Mouse (Mus musculus) adrenal gland, adult 18-20 months (tissue): ENCODE data around the gene Casc1. TPM values are rescaled to one million over a fixed set of nuclear protein-coding genes. Genes with fewer than 3 reads are reported as not detected.
"Not testable (repeated sequence)": the region's sequence is repeated elsewhere in the genome, so short reads cannot be mapped to it uniquely, and the experiment has no call there.

Source experiments
- DNase-seq, 2 experiments: peaks; one replicate each; pipeline ENCODE4 v3.0.0; 2021 to 2022; ENCODE audit warnings: low spot score in 2 of 2
- total RNA-seq, 2 experiments: library from RNA; stranded (reverse); gene quantifications; 1 replicate in 1 of 2; 2 replicates in 1 of 2; pipeline ENCODE4 v1.2.3; 2021

Gene Casc1
- total RNA-seq, 2 experiments from 2014 or later, result 0.17 to 0.48 TPM

DNA sequence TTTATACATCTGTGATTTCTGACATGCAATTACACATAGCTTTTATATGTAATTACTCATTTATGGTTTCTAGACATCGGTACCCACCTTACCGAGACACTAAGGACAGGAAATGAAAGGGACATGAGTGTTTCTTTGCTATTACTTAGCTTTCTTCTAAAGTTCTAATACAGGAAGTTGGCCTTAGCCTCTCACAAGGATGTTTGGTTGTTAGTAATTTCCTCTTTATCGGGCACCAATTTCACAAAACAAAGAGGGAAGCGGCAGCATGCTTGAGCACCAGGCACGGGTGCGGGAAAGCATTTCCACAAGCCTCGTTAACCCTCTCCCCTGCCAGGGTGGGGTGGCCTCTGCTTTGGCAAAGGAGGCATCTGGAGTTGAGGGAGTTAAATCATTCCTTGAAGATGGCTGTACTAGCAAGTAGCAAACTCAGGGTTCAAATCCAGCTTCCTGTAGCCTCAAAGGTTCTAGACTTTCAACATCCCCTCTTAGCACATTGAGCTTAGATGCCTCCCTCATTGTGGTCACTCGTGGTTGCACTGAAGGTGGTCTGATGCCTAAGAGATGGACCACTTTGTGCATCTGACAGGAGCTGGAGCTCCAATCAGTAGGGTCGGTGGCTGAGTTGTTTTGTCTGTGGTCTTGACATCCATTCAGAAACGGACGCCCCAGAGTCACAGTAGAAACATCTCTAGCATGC lies 70.9 kb downstream of the Casc1 start:
- DNase-seq, result no peak

DNA sequence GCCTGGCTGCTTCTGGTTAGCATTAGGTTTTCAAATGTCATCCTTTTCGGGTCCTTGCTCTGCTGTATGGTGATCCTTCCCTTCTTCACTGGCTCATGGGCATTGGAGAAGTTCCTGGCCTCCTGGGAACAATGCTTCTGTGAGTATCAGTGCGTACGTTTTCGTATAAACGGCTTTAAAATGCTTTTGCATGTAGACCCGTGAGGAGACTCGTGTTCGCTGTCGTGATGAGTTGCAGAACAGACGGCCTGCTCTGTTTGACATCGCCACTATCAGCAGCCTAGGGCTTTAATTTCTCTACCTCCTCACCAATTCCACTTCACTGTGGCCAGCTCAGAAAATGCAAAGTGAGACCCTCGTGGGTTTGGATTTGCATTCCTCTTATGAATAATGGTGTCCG lies 71.6 kb downstream of the Casc1 start:
- no peak for DNase-seq

DNA sequence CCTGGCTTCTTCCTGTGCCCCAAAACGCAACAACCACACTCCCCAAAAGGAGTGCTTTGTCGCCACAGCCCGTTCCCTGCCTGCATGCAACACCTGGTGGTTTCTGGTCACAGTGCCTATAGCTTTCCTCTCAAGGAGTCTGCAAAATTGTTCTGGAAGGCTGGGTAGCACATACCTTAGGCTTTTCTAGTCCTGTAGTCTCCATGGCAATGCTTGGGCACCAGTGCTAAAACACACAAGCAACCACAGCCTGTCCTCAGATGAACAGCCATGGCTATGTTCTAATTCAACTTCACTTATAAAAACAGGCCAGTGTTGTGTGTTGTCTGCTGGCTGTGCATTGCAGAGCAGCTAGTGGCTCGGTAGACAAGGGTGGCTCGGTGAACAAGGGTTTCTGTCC lies 74.0 kb downstream of the Casc1 start:
- no peak for DNase-seq

DNA sequence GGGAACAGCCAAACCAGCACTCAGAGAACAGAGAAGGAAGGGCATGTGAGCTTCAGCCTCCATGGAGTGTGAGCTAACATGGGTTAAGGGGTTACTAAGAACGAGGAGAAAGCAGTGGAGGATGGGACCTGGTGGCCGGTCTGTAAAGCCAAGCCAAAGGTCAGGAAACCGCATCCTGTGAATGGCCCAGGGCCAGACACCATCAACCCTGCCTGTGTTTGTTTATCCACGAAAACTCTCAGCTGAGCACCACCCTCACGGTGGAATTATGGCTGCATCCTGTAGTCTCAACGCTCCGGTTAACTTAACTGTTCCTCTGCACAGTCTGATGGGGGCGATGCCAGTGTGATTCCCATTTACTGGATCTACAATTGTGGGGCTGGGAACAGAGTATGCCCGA lies 75.0 kb downstream of the Casc1 start:
- no peak for DNase-seq

DNA sequence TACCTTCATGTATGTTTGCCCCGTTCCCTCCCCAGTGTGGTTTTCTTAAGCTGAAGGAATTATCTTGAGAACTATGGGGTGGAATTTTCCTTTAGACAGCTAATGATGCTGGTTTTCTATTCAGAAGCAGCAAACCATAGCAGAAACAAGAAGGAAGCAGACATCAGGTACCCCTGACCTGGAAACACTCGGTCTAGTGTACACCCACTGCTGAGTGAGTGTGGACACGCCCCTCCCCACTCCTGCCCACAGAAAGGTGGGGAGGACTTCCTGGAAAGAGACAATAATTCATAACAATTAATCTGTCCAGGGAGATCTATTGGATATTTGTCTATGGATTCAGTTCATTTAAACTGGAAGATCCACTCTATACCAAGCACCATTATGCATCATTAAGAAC lies 75.5 kb downstream of the Casc1 start:
- DNase-seq, result no peak

DNA sequence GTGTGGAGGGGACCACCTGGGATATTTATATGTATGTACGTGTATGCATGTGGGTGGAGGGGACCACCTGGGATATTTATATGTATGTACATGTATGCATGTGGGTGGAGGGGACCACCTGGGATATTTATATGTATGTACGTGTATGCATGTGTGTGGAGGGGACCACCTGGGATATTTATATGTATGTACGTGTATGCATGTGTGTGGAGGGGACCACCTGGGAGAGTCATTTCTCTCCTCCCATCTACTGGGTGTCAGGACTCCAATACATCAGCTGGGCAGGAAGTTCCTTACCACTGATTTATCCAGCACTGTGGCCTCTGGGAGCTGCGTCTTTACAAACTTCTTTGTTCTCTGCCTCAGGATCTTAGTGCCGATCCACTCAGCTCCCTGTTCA lies 77.8 kb downstream of the Casc1 start:
- DNase-seq, result not testable (repeated sequence)

DNA sequence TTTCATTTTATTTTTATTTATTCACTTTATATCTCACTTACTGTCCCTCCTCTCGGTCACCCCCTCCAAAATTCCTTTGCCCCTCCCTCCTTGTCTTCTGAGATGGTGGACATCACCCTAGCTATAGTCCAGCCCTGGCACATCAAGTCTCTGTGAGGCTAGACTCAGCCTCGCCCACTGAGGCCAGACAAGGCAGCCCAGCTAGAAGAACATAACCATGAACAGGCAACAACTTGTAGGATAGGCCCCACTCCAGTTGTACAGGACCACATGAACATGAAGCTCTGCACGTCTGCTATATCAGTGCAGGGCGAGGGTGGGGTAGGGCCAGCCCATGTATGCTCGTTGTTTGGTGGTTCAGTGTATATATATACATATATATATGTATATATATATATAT lies 78.8 kb downstream of the Casc1 start:
- no peak for DNase-seq

DNA sequence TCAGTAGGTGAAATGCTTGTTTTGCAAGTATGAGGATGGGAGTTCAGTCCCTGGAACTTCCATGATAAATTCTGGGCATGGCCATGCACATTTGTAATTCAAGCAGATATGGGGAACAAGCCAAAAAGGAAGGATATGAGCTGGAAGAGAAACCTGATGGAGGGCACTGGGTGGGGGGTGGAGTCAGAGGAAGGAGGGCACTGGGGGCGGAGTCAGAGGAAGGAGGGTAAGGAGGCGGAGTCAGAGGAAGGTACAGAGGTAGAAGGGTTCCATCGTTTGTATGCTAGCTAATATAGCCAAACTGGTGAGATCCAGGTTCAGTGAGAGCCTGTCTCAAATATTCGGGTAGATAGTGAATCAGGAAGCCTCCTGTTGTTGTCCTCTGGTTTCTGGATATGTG lies 81.2 kb downstream of the Casc1 start:
- DNase-seq, result no peak

DNA sequence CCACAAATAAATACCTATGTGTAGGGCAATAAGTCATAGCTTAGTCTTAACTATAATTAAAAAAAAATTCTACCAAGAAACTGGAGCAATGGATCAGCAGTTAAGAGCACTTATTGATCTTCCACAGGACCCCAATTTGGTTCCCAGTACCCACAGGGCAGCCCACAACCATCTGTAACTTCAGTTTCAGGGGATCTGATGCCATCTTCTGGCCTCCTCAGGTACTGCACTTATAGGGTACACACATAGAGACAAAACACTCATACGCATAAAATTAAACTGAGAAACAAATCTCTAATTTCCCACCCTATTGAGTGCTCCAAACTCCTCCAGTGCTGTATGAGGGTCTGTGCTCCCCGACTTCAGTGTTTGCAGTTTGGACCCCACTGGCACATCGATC lies 83.2 kb downstream of the Casc1 start:
- DNase-seq, result no peak

DNA sequence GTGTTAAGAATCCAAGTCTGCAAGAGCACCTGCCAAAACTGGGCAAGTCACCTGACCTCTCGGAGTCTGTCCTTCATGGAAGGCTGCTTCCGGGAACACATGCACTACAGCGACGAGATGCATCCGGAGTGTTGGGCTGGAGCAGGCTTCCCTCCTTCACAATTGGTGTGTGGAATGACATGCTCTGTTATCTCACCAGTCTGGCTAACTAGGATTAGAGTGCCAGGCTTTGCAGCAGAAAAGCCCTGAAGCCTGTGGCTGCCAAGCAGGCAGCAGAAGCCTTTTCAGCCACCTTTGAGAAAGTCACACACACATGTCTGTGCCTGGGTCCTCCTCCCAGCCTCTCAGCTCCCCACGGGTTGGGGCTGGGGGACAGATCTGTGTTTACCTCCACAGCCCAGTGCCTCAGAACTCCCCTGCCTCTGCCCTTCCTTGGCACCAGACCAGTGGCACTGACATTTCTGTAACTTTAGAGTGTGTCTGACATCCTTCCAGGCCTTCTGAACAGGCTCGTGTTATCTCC lies 85.2 kb downstream of the Casc1 start:
- no peak for DNase-seq

Other genes with a start within 250 kb of the Casc1 start
- 10 to 100 TPM; 20.2 to 36.8 TPM for gene Bcat1, start 134.8 kb downstream of the Casc1 start, total RNA-seq
- 1 to 10 TPM; 2.7 to 2.8 TPM for gene Lrmp, start 95.4 kb downstream of the Casc1 start, total RNA-seq
- 100 to 1,000 TPM; 113 to 164 TPM for gene Etfrf1, start 129 bp upstream of the Casc1 start, total RNA-seq
- gene Kras, start 39.2 kb upstream of the Casc1 start, total RNA-seq, result 10 to 100 TPM; 39.7 to 50.8 TPM